Mouse (Mus musculus) cerebellum, adult 2 months (tissue): ENCODE results near the gene Slc7a5. TPM values are rescaled to one million over a fixed set of nuclear protein-coding genes. Genes with fewer than 3 reads are reported as not detected.

Source experiments
- DNase-seq, 2 experiments: peaks; one replicate each; pipeline ENCODE4 v3.0.0; 2021
- H3K27ac ChIP-seq: fragments of 200-500 bp; 2 replicates; pipeline ENCODE4 v1.5.1; 2012; ENCODE audit warnings: low read length, control low read depth, inconsistent platforms; ENCODE audit not compliant: insufficient read depth
- H3K27me3 ChIP-seq: fragments of 200-500 bp; 2 replicates; pipeline ENCODE4 v1.6.1; 2012; ENCODE audit warnings: inconsistent platforms, mild to moderate bottlenecking, low read length, moderate library complexity; ENCODE audit not compliant: control insufficient read depth, insufficient read depth
- H3K4me1 ChIP-seq: fragments of 200-500 bp; 2 replicates; pipeline ENCODE4 v1.6.1; 2011; ENCODE audit warnings: low read length; ENCODE audit not compliant: control insufficient read depth, insufficient read depth
- H3K4me3 ChIP-seq: fragments of 200-500 bp; replicated peaks from 2 replicates; pipeline ENCODE3; 2011; ENCODE audit warnings: mild to moderate bottlenecking, low read depth, low read length, control low read depth; ENCODE audit not compliant: insufficient read depth
- CTCF ChIP-seq: fragments of 200-500 bp; IDR thresholded peaks from 2 replicates; pipeline ENCODE4 v1.5.1; 2011; ENCODE audit warnings: low read depth, mild to moderate bottlenecking, control low read depth, low read length, moderate library complexity, borderline replicate concordance; ENCODE audit not compliant: insufficient read depth
- POLR2A ChIP-seq: fragments of 200-500 bp; IDR thresholded peaks from 2 replicates; pipeline ENCODE4 v1.6.1; 2011; ENCODE audit warnings: low read length, control low read depth, borderline replicate concordance; ENCODE audit not compliant: insufficient read depth
- WGBS: fragments of 180-500 bp; shearing (Covaris S2); methylation state at CpG from one replicate; pipeline ENCODE4 v1.1.7; 2018; 5-methylcytosine and 5-hydroxymethylcytosine counted together
- polyA plus RNA-seq: library from polyadenylated mRNA; depleted of rRNA; stranded (reverse); fragments of >200 nt; gene quantifications from 2 replicates; pipeline ENCODE4 v1.2.3, GENCODE M21; 2012; rRNA removed

Slc7a5 gene
- 70.7 and 78.0 TPM in 2 replicates for polyA plus RNA-seq

GRCm38 (mm10) chr8:121907587-121908248 is at the start of gene Slc7a5:
Slc7a5 (minus strand) TSS chr8:121907694.
- no peaks in the 10 kb centered on the region for H3K27me3 ChIP-seq
- H3K4me1 ChIP-seq: peaks cover 24% of the 10 kb centered on the region
- WGBS: 1% methylated on average over 61 of the region's 61 CpGs
- peak; percentile 96 for TF ChIP-seq POLR2A
- no peak for TF ChIP-seq CTCF
- H3K27ac ChIP-seq: 0 out of 2 replicates have a peak within 1 kb of the TSS, but pooled peaks have one; percentile 32
- H3K4me3 ChIP-seq: peak within 1 kb of the TSS; percentile 65
- DNase-seq: peak; percentile 96 to 98

DNA sequence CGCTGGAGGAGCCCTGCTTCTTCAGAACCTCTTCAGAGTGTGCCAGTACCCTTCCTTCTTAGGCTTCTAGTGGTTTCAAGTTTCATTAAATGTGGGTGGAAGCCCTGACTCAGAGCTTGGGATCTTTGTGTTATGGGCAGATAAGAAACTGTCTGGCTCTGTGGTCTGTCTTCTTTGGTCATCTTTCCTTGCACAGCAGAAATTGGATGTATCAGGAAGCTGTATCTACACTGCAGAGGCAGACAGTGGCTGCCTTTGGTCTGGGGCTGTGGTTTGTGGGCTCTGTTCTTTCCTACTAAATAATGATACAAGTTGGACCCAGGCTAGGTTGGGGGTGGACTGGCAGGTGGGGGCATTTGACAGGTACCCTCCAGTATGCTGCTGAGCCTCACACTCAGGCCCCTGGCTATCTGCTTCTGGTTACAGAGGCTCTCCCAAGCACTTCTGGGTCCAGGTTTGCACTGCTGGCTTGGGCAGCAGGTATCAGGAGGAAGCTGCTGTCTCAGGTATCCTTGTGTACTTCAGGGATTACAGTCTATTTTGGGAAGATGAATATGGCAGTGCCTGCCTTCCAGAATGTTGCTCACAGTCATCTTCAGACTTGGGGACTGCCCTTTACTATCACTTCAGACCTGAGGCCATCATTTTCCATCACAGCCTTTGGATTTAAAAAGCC is 48.5 kb upstream of the Slc7a5 start:
- Histone ChIP-seq H3K4me3 (no peak overlapping the region), H3K27me3 (no peaks in the 10 kb centered on the region), H3K4me1 (peaks cover 22% of the 10 kb centered on the region), H3K27ac (no peak overlapping the region)
- WGBS: 68% methylated on average over 1 of the region's 1 CpGs
- TF ChIP-seq CTCF (no peak), POLR2A (no peak)
- no peak for DNase-seq

- H3K27me3 ChIP-seq: no peaks in the 10 kb centered on the region
- peaks cover 19% of the 10 kb centered on the region for H3K4me1 ChIP-seq
- no peak overlapping the region for H3K4me3 ChIP-seq
- H3K27ac ChIP-seq: no peak overlapping the region
- TF ChIP-seq CTCF (no peak), POLR2A (no peak)
- DNase-seq: no peak
- WGBS: 76% methylated on average over 10 of the region's 10 CpGs
These were observed 47.6 kb upstream of the Slc7a5 start for GRCm38 (mm10) chr8:121954981-121955555.

DNA sequence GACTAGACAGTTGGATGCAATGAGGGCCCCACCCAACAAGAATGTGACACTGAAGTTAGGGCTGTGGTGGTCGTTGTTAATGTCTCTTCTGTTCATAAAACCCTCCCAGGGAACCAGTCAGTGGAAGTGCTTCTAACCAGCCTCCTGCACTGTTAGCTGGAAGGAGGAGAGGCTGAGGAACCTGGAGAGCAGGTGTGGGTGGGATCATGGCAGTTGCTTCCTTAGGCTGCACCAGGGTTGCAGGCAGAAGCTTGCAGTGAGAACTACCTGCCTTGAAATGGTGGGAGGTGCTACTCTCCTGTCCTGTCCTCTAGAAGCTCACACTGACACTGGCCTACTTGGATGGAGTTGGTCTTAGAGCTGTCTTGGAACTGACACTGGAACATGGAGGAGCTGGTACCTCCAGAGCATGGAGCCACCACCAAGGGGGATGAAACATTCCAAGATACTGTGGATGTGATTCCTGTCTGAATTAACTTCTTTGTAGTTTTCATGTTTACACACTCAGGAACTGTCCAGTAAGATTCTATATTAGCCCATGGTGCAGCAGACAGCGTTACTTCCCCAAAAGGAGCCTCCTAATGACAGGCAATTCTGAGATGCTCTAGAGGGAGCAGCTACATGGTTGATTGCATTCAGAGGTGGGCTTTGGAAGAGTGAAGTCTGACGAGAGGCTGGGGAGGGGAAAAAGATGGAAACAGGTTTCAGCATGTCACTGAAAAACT is 46.5 kb upstream of the Slc7a5 start:
- DNase-seq: no peak
- TF ChIP-seq CTCF (no peak), POLR2A (no peak)
- H3K4me1 ChIP-seq: peaks cover 19% of the 10 kb centered on the region
- no peak overlapping the region for H3K4me3 ChIP-seq
- no peak overlapping the region for H3K27ac ChIP-seq
- WGBS: 73% methylated on average over 3 of the region's 3 CpGs
- H3K27me3 ChIP-seq: no peaks in the 10 kb centered on the region

GRCm38 (mm10) chr8:121952800-121953199 is 45.3 kb upstream of the Slc7a5 start:
- Histone ChIP-seq H3K4me3 (no peak overlapping the region), H3K27ac (no peak overlapping the region), H3K27me3 (no peaks in the 10 kb centered on the region), H3K4me1 (peaks cover 16% of the 10 kb centered on the region)
- 67% methylated on average over 7 of the region's 7 CpGs for WGBS
- TF ChIP-seq POLR2A (no peak), CTCF (no peak)
- no peak for DNase-seq

- Histone ChIP-seq H3K4me1 (peaks cover 15% of the 10 kb centered on the region), H3K27ac (no peak overlapping the region), H3K27me3 (no peaks in the 10 kb centered on the region), H3K4me3 (no peak overlapping the region)
- TF ChIP-seq POLR2A (no peak), CTCF (no peak)
- DNase-seq: no peak
These were observed 44.6 kb upstream of the Slc7a5 start for GRCm38 (mm10) chr8:121952122-121952521.

GRCm38 (mm10) chr8:121951656-121952009 is 44.1 kb upstream of the Slc7a5 start:
- 26% methylated on average over 7 of the region's 7 CpGs for WGBS
- Histone ChIP-seq H3K4me1 (peaks cover 15% of the 10 kb centered on the region), H3K27ac (no peak overlapping the region)

More at GRCm38 (mm10) chr8:121951656-121952009, 44.1 kb upstream of the Slc7a5 start:
- Histone ChIP-seq H3K4me3 (peak overlapping the region; percentile 72), H3K27me3 (no peaks in the 10 kb centered on the region)
- no peak for TF ChIP-seq POLR2A
- no peak for TF ChIP-seq CTCF
- no peak for DNase-seq
